Mouse (Mus musculus) stomach, postnatal 0 days (tissue): ENCODE measurements around the gene Mical2.

Experiments
- CTCF ChIP-seq: IDR thresholded peaks from 2 replicates; pipeline ENCODE4 v1.5.1; 2016; ENCODE audit warnings: antibody characterized with exemption, low read depth, mild to moderate bottlenecking, moderate library complexity
- EP300 ChIP-seq: optimal IDR thresholded peaks from 2 replicates; pipeline ENCODE3; 2016; ENCODE audit warnings: antibody characterized with exemption

DNA sequence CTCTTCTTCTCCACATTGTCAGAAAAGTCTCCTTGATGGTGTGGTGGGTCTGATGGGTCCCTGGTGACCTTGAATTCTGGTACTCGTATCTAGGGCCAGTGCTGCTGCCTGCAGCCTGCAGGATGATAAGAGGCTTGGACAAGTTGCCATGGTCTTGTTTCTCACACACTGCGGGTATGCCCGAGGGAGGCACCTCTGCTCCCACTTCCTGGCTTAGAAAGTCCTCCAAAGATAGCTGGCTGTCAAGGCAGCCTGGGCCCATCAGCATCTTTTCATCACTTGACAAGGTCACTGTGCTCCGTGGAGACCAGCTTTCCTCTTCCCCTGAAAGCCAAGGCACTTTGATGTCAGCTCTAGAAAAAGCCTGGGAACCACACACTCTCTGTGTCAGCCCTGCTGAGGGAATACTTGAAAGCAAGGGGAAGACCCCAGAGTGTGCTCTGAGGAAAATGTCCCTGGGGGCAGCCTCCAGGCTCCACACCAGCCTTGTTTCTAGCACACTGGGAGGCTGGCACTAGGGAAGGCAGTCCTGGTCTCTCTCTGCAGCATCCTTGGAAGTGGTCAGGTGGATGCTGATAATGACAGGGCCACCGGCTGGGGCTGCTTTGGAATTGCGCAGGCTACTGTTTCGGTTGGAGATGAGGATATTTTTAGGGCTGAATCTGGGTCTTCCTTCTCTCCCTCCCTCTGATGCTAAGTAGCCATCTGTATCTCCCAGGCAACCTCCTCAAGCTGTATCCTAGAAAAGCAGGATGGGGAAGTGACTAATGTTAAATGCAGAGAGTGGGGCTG is 2.7 kb upstream of the Mical2 start:
- no peak for TF ChIP-seq CTCF
- no peak for TF ChIP-seq EP300
